Mouse (Mus musculus) kidney, postnatal 0 days (tissue): Measurements from ENCODE around the gene Capn7. TPM values are rescaled to one million over a fixed set of nuclear protein-coding genes. Genes with fewer than 3 reads are reported as not detected.
A peak's percentile ranks its signal among the peaks of the same experiment; 100 is the strongest.

ENCODE experiments used
- ATAC-seq: fragments of 200-750 bp; cut with Nextera tagmentation; replicated peaks from 2 replicates; pipeline ENCODE4 v1.8.0; 2017; ENCODE audit warnings: low read depth, moderate number of reproducible peaks, moderate TSS enrichment, moderate library complexity; ENCODE audit not compliant: low FRiP score
- DNase-seq: peaks from one replicate; pipeline ENCODE4 v3.0.0-alpha.2; 2016; ENCODE audit warnings: low spot score
- H3K27ac ChIP-seq: fragments of 300-500 bp; sonication (generic); 2 replicates; pipeline ENCODE4 v1.5.1; 2014; ENCODE audit warnings: mild to moderate bottlenecking
- H3K27me3 ChIP-seq: fragments of 300-500 bp; sonication (generic); 2 replicates; pipeline ENCODE4 v1.6.1; 2014; ENCODE audit warnings: low read length, mixed read lengths; ENCODE audit not compliant: insufficient read depth
- H3K36me3 ChIP-seq: fragments of 300-500 bp; sonication (generic); 2 replicates; pipeline ENCODE4 v1.6.1; 2014; ENCODE audit warnings: low read length, mixed read lengths; ENCODE audit not compliant: insufficient read depth
- H3K4me1 ChIP-seq: fragments of 300-500 bp; sonication (generic); replicated peaks from 2 replicates; pipeline ENCODE4 v1.6.1; 2014; ENCODE audit warnings: antibody characterized with exemption, low read length, mixed read lengths; ENCODE audit not compliant: insufficient read depth
- H3K4me2 ChIP-seq: fragments of 300-500 bp; sonication (generic); 2 replicates; pipeline ENCODE4 v1.6.1; 2014; ENCODE audit warnings: mild to moderate bottlenecking, low read length, moderate library complexity, mixed read lengths
- H3K4me3 ChIP-seq: fragments of 300-500 bp; sonication (generic); replicated peaks from 2 replicates; pipeline ENCODE4 v1.5.1; 2014; ENCODE audit warnings: low read depth, low read length
- H3K9ac ChIP-seq: fragments of 300-500 bp; sonication (generic); 2 replicates; pipeline ENCODE4 v1.6.1; 2014; ENCODE audit warnings: low read depth, low read length
- H3K9me3 ChIP-seq: fragments of 300-500 bp; sonication (generic); replicated peaks from 2 replicates; pipeline ENCODE4 v1.6.1; 2016; ENCODE audit warnings: low read length, inconsistent platforms, mixed read lengths
- CTCF ChIP-seq: IDR thresholded peaks from 2 replicates; pipeline ENCODE4 v1.5.1; 2016; ENCODE audit warnings: antibody characterized with exemption, low read depth, mild to moderate bottlenecking, moderate library complexity
- WGBS: fragments of 180-500 bp; shearing (Covaris S2); extraction: QIAGEN DNeasy Blood & Tissue Kit; methylation state at CpG from one replicate; pipeline ENCODE4 v1.1.7; 2014; 5-methylcytosine and 5-hydroxymethylcytosine counted together
- polyA plus RNA-seq: library from polyadenylated mRNA; unstranded; fragments of >200 nt; fragmentation: Nextera tagmentation; extraction: Ambion mirVana; gene quantifications from 2 replicates; pipeline ENCODE4 v1.2.1, GENCODE M21; 2015

Gene Capn7
- polyA plus RNA-seq, 1 experiment from 2014 or later = 40.3 TPM

DNA sequence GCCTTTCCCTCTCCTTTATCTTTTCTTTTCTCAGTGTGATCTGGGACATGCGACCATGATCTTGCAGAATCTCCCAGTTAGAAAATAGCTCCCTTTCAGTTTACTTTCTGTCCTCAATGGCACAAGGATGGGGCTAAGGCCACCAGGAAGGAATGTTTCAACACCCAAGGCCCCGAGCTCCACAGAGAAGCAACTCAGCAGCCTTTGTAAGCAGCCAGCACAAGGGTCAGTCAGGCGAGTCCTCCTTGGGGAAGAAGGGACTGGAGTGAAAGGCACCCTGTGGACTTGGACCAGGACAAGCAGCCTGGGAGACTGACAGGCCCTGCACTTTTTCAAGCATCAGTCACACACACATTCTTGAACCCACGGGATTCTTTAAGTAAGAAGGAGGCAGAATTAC is 82.8 kb downstream of the Capn7 start:
- WGBS = 41% methylated on average over 4 of the region's 4 CpGs
- H3K4me1 ChIP-seq = peaks cover 34% of the 10 kb centered on the region

DNA sequence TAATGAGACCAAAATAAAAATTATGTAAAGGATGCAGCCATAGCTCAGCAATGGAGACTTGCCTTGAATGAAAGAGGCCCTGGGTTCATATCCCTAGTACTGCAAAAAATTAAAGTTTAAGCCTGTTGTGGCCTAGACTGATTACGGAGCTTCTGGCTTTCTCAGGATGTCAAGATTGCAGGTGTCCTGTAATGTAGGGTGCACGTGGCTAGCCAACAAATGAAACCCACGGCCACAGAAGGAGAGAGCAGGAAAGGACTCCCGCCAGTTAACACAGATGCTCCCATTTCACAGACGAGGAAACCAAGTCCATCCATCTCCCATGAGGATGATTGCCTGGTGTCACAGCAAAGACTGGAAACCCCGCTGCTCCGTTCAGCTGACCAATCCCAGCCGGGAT is 83.7 kb downstream of the Capn7 start:
- WGBS = 88% methylated on average over 8 of the region's 8 CpGs
- no peak for DNase-seq
- TF ChIP-seq CTCF = no peak

More for the DNA sequence above, 82.8 kb downstream of the Capn7 start:
- ATAC-seq (peak; percentile 77), DNase-seq (peak; percentile 56)
- Histone ChIP-seq H3K27ac (peak overlapping the region; percentile 76; the same call in 1 of the 2 replicates), H3K9ac (no peak overlapping the region; the same call in 1 of the 2 replicates), H3K36me3 (no peaks in the 10 kb centered on the region), H3K4me2 (no peak overlapping the region), H3K9me3 (no peaks in the 10 kb centered on the region), H3K4me3 (no peak overlapping the region), H3K27me3 (no peaks in the 10 kb centered on the region)
- no peak for TF ChIP-seq CTCF

DNA sequence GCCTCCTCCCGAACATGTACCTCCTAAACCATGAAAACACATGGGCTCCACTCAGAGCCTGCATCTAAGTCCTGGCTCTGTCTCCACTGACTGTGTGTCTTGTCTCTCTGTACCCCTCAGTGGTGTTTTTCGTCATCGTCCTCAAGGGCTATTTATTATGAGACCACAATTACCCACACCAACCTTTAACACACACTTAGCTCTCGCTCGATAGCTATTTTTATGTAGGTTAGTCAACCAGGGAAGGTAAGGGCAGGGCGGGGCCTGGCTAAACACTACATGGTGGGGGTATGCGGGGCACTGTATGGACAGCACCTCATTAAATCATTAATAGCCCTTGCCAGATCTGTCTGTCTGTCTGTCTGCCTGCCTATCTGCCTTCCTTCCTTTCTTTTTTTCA is 84.1 kb downstream of the Capn7 start:
- WGBS = 55% methylated on average over 7 of the region's 7 CpGs
- ATAC-seq = no peak
- H3K4me3 ChIP-seq = no peak overlapping the region
- peak overlapping the region; percentile 76 for H3K27ac ChIP-seq
- no peak overlapping the region for H3K4me2 ChIP-seq
- TF ChIP-seq CTCF = no peak
- no peaks in the 10 kb centered on the region for H3K27me3 ChIP-seq
- H3K9me3 ChIP-seq = no peaks in the 10 kb centered on the region
- H3K4me1 ChIP-seq = peaks cover 30% of the 10 kb centered on the region
- H3K36me3 ChIP-seq = no peaks in the 10 kb centered on the region; the same call in 1 of the 2 replicates
- H3K9ac ChIP-seq = no peak overlapping the region
- no peak for DNase-seq

More for the DNA sequence above, 83.7 kb downstream of the Capn7 start:
- no peak for ATAC-seq
- Histone ChIP-seq H3K27ac (peak overlapping the region; percentile 76), H3K27me3 (no peaks in the 10 kb centered on the region), H3K9me3 (no peaks in the 10 kb centered on the region), H3K4me3 (no peak overlapping the region), H3K4me1 (peaks cover 33% of the 10 kb centered on the region), H3K36me3 (no peaks in the 10 kb centered on the region), H3K9ac (no peak overlapping the region), H3K4me2 (no peak overlapping the region)

GRCm38 (mm10) chr14:31420985-31421384 is 84.5 kb downstream of the Capn7 start:
- Histone ChIP-seq H3K27me3 (no peaks in the 10 kb centered on the region), H3K27ac (peak overlapping the region; percentile 76), H3K9ac (no peak overlapping the region), H3K9me3 (no peaks in the 10 kb centered on the region), H3K4me3 (no peak overlapping the region), H3K36me3 (no peaks in the 10 kb centered on the region; the same call in 1 of the 2 replicates), H3K4me1 (peaks cover 30% of the 10 kb centered on the region), H3K4me2 (no peak overlapping the region)
- WGBS = 33% methylated on average over 7 of the region's 7 CpGs
- ATAC-seq (peak; percentile 59), DNase-seq (peak; percentile 77)
- TF ChIP-seq CTCF = no peak

Other genes with a start within 250 kb of the Capn7 start
- gene Smim4, start 207.7 kb upstream of the Capn7 start, polyA plus RNA-seq = 210 and 212 TPM in 2 replicates
- gene Nt5dc2, start 205.6 kb upstream of the Capn7 start, polyA plus RNA-seq = 201 and 204 TPM in 2 replicates
- 26.4 and 27.8 TPM in 2 replicates for gene Stab1, start 168.0 kb upstream of the Capn7 start, polyA plus RNA-seq
- gene Tnnc1, start 128.3 kb upstream of the Capn7 start, polyA plus RNA-seq = 0.79 and 0.95 TPM in 2 replicates
- 197 and 214 TPM in 2 replicates for gene Nisch, start 119.7 kb upstream of the Capn7 start, polyA plus RNA-seq
- 6.5 and 7.8 TPM in 2 replicates for gene Sema3g, start 118.8 kb upstream of the Capn7 start, polyA plus RNA-seq
- gene Phf7, start 85.3 kb upstream of the Capn7 start, polyA plus RNA-seq = 16.8 and 18.1 TPM in 2 replicates
- gene Bap1, start 85.2 kb upstream of the Capn7 start, polyA plus RNA-seq = 57.8 and 63.4 TPM in 2 replicates
- 4.3 and 4.4 TPM in 2 replicates for gene Dnah1, start 12.7 kb upstream of the Capn7 start, polyA plus RNA-seq
- gene Sh3bp5, start 99.4 kb downstream of the Capn7 start, polyA plus RNA-seq = 45.2 and 46.8 TPM in 2 replicates
- 14.9 and 16.0 TPM in 2 replicates for gene Eaf1, start 157.8 kb downstream of the Capn7 start, polyA plus RNA-seq
- gene Mettl6, start 158.4 kb downstream of the Capn7 start, polyA plus RNA-seq = 43.9 and 51.6 TPM in 2 replicates